Mouse (Mus musculus): ENCODE results near the gene Scly.

GRCm38 (mm10) chr1:91259794-91260193 is 38.3 kb upstream of the Scly start:
- TF ChIP-seq POLR2A (IDR thresholded peaks at IDR 0.05; ENCODE audit: low read depth, low read length): no peak
- no peak for TF ChIP-seq CTCF (IDR thresholded peaks at IDR 0.05; ENCODE audit: extremely low read depth, insufficient read length, insufficient replicate concordance, low read depth, low read length)

Data from small intestine, adult 2 months (tissue).